Mouse (Mus musculus) embryonic fibroblast, embryonic 13.5 days (primary cell): ENCODE data around the gene Cdk17. TPM values are rescaled to one million over a fixed set of nuclear protein-coding genes. Genes with fewer than 3 reads are reported as not detected.

ENCODE experiments used
- H3K27ac ChIP-seq: 2 replicates; pipeline ENCODE4 v1.5.1; 2012; ENCODE audit warnings: low read length, control low read depth, inconsistent platforms; ENCODE audit not compliant: insufficient read depth
- H3K4me1 ChIP-seq: 2 replicates; pipeline ENCODE4 v1.6.1; 2011; ENCODE audit warnings: low read length; ENCODE audit not compliant: control insufficient read depth, insufficient read depth
- H3K4me3 ChIP-seq: 2 replicates; pipeline ENCODE4 v1.5.1; 2011; ENCODE audit warnings: mild to moderate bottlenecking, control low read depth, low read length; ENCODE audit not compliant: insufficient read depth
- CTCF ChIP-seq: IDR thresholded peaks from 2 replicates; pipeline ENCODE4 v1.5.1; 2011; ENCODE audit warnings: mild to moderate bottlenecking, control low read depth, low read length, moderate library complexity, borderline replicate concordance; ENCODE audit not compliant: insufficient read depth
- POLR2A ChIP-seq: IDR thresholded peaks from 2 replicates; pipeline ENCODE4 v1.6.1; 2011; ENCODE audit warnings: low read depth, mild to moderate bottlenecking, control low read depth, low read length, moderate library complexity
- polyA plus RNA-seq: library from polyadenylated mRNA; stranded (reverse); fragments of >200 nt; gene quantifications from 2 replicates; pipeline ENCODE4 v1.2.4, GENCODE M21; 2011; ENCODE audit warnings: low read depth; ENCODE audit not compliant: missing spikeins, insufficient read length

Gene Cdk17
- polyA plus RNA-seq, 1 experiment, result 35.1 TPM

GRCm38 (mm10) chr10:93190475-93191262, 30.0 kb downstream of the Cdk17 start:
- no peak for TF ChIP-seq CTCF
- TF ChIP-seq POLR2A, result no peak
- no peak overlapping the region for H3K27ac ChIP-seq
- H3K4me1 ChIP-seq, result peaks cover 14% of the 10 kb centered on the region
- no peak overlapping the region for H3K4me3 ChIP-seq

DNA sequence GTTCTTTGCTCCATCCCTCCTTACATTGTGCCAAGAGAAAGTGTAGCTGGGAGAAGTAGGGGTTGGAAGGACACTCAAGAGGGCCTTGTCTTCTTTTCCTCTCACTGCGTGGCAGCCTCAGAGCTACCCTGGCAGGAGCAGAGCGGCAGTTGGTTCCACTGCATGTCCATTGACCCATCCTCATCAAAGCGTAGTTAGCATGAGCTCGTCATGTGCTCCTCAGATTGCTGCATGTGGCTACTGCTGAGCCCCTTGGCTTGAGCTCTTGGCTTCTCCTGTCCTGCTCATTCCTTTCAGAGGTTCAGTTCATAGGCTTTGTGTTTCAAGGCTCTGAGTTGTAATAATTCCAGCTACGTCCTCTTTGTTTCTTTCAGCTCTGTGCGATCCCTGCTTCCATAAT, 36.4 kb downstream of the Cdk17 start:
- TF ChIP-seq CTCF (no peak), POLR2A (no peak)
- Histone ChIP-seq H3K4me3 (no peak overlapping the region), H3K4me1 (peaks cover 10% of the 10 kb centered on the region), H3K27ac (no peak overlapping the region)

DNA sequence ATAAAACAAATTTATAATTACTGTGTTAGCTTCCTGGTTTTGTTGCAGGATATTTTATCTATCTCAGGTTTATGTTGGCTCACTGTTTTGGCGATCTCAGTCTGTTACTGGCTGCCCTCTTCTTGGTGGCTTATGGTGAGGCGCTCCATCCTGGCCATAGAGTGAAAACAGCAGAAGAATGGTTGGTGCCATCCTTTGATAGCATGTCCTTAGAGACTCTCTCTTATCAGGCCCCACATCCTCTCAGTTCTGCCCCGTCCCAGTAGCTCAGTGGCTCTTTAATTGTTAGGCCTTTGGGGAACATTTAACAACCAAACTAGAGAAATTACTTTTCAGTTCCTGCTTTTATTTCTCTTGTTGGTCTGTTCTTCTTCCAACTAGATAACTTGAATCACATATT, 38.3 kb downstream of the Cdk17 start:
- Histone ChIP-seq H3K4me3 (no peak overlapping the region), H3K4me1 (peaks cover 10% of the 10 kb centered on the region), H3K27ac (no peak overlapping the region)
- no peak for TF ChIP-seq POLR2A
- TF ChIP-seq CTCF, result no peak

DNA sequence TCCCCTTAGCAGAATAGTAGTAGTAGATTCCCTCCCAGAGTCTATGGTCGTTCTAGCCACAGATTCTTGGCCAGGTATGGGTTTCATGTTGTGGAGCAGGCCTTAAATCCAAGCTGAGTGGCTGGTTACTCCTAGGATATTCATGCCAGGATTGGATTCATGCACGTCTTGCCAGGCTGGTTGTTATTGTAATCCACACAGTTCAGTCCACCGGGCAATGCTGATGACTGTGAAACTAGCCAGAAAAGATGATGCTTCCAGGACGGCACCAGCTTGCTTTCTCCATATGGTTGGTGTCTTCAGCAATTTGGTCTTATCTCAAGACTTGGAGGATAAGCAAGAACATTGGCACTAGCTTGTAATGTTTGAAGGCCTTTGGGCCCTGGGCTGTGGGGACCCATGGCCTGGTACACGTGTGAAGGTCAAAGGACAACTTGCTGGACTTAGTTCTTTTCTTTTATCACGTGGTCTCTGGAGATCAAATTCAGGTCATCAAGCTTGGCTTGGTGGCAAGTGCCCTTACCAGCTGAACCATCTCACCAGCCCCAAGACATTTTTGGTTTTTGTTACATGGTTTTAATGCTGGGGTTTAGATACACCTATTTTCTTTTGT, 41.3 kb downstream of the Cdk17 start:
- H3K4me3 ChIP-seq, result no peak overlapping the region
- no peak for TF ChIP-seq CTCF
- TF ChIP-seq POLR2A, result no peak
- no peak overlapping the region for H3K27ac ChIP-seq
- H3K4me1 ChIP-seq, result peaks cover 2% of the 10 kb centered on the region

GRCm38 (mm10) chr10:93205287-93205956, 44.7 kb downstream of the Cdk17 start:
- Histone ChIP-seq H3K4me3 (no peak overlapping the region), H3K27ac (no peak overlapping the region), H3K4me1 (no peaks in the 10 kb centered on the region; the same call in none of the 2 replicates)
- TF ChIP-seq CTCF (no peak), POLR2A (no peak)

DNA sequence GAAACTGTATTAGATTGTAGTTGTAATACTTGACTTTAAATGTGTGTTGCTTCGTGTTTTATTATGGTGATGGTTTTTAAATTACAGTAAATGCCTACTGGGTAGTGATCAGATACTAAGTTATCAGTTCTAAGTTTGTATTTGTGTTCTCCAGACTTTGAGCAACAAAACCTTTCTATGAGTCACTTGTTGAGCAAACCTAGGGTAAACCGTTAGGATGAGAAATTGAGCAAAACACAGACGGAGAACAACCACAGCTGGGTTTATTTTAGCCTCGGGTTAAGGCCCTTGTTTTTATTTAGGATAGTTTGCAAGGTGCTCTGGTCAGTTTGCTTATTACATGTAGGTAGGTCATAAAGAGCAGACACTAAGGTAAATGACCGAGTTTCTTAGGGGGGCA, 46.5 kb downstream of the Cdk17 start:
- Histone ChIP-seq H3K27ac (no peak overlapping the region), H3K4me1 (no peaks in the 10 kb centered on the region; the same call in none of the 2 replicates), H3K4me3 (no peak overlapping the region)
- no peak for TF ChIP-seq POLR2A
- TF ChIP-seq CTCF, result no peak

DNA sequence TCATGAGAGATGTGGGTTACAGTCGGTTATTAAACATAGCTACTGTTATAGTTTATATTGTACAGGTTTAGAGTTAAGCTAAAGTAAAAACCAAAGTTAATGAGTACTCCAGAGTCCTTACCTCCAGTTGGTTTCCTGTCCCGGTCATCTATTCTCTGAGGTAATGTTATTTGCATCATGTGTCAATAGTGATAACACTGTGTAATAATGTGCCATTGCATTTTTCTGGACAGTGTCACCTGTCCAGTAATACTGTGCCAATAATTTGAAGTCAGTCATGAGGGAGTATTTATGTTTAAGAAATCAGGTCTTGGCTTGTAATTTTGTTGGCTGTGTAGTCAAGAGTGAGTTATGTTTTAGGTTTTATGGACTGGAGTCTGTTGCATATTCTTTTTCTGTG, 52.0 kb downstream of the Cdk17 start:
- Histone ChIP-seq H3K27ac (no peak overlapping the region), H3K4me1 (peaks cover 7% of the 10 kb centered on the region; the same call in 1 of the 2 replicates), H3K4me3 (no peak overlapping the region)
- no peak for TF ChIP-seq CTCF
- TF ChIP-seq POLR2A, result no peak

- H3K4me3 ChIP-seq, result no peak overlapping the region
- peaks cover 7% of the 10 kb centered on the region; the same call in 1 of the 2 replicates for H3K4me1 ChIP-seq
- TF ChIP-seq POLR2A (no peak), CTCF (no peak)
- no peak overlapping the region for H3K27ac ChIP-seq
Measured at GRCm38 (mm10) chr10:93213339-93213738, 52.7 kb downstream of the Cdk17 start.

DNA sequence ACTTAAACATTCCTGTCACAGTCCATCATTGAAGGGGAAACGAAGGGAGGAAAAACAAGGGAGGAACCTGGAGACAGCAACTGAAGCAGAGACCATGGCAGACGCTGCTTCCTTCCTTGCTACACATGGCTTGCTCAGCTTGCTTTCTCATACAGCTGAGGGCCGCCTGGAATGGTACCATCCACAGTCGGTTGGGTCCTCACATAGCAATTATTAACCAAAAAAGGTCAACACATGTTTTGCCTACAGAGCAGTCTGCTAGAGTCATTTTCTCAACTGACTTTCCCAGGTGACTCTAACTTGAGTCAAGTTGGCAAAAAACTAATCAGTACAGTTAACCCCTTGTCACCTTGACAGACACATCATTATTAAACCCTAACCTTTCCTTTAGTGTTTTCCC, 53.6 kb downstream of the Cdk17 start:
- Histone ChIP-seq H3K27ac (no peak overlapping the region), H3K4me1 (peaks cover 7% of the 10 kb centered on the region; the same call in 1 of the 2 replicates), H3K4me3 (no peak overlapping the region)
- TF ChIP-seq POLR2A, result no peak
- no peak for TF ChIP-seq CTCF
